Mouse (Mus musculus) spleen, adult 12 weeks (tissue): Measurements from ENCODE around the gene Tbc1d4.

ENCODE experiments used
- DNase-seq: peaks from one replicate; pipeline ENCODE4 v3.0.0; 2022; ENCODE audit warnings: low spot score

Tbc1d4 gene

GRCm38 (mm10) chr14:101428805-101429516, 180.0 kb downstream of the Tbc1d4 start:
- no peak for DNase-seq

GRCm38 (mm10) chr14:101417679-101418078, 191.3 kb downstream of the Tbc1d4 start:
- DNase-seq, result no peak
